Mouse (Mus musculus) T-helper 1 cell (primary cell): Measurements from ENCODE around the gene Cldn34b2.

Source experiments
- in situ Hi-C: fragments of 300-600 bp; cut with MboI, MseI; formaldehyde crosslinking; loops from one replicate; pipeline ENCODE4 v1.15.1; 2025; ENCODE audit warnings: high pct_unique_total_duplicates

Cldn34b2 gene

DNA sequence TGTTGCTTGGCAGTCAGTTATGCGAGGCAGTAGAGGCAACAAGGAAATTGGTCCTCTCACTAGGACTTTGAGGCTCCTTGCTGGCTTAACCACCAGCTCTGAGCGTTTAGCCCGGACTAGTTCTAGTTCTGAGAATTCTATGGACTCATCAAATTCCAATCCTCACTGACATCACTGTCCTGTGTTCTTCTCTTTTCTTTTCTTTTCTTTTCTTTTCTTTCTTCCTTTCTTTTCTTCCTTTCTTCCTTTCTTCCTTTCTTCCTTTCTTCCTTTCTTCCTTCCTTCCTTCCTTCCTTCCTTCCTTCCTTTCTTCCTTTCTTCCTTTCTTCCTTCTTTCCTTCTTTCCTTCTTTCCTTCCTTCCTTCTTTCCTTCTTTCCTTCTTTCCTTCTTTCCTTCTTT lies at the start of gene Cldn34b2:
Cldn34b2 (minus strand) TSS at position 101 of the 400 bp plus-strand sequence.
- in situ Hi-C loops = loop anchor here (5.0 to 10.0 kb wide), 2 partner anchors 241 to 1734 kb away; no protein-coding TSS in a partner anchor

- in situ Hi-C loops = no loop called here
These were observed 49.4 kb upstream of the Cldn34b2 start for GRCm38 (mm10) chrX:155177640-155178039.

DNA sequence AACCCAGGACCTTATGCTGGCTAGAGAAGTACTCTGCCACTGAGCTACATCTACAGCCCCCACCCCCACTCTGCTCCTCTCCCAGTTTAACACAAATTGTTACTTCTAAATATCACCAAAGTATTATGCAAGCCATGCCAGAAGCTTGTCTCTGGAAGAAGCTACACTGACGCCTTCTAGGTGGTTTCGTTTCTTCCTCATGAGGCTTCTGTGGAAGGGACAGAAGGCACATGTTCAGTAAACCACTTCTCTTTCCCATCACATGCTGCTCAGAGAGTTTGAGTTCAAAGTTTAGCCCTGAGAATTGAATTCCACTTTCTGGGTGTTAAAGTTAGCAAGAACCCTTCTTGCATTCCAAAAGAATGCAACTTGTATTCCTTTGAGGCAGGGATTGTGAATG lies 49.0 kb upstream of the Cldn34b2 start:
- in situ Hi-C loops = no loop called here

- in situ Hi-C loops = no loop called here
These were observed 47.4 kb upstream of the Cldn34b2 start for GRCm38 (mm10) chrX:155175568-155175967.

DNA sequence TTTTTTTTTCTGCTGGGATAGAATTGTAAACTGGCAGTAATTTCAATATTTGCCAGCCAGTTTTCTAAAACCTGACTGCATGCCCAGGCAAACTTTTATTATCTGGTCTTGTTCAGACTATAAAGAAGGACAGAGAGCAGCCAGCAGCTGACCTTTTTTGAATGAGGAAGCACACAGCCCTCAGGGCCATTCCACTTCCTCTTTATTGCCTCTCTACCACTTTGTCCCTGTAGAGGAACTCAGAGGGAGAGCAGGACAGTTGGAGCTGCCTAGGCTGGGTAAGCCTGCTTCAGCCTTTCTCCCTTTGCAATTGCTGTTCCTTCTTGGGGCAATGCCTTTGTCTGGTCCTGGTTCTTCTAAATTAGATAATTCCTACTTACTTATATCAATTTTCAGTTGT lies 44.1 kb upstream of the Cldn34b2 start:
- in situ Hi-C loops = no loop called here

DNA sequence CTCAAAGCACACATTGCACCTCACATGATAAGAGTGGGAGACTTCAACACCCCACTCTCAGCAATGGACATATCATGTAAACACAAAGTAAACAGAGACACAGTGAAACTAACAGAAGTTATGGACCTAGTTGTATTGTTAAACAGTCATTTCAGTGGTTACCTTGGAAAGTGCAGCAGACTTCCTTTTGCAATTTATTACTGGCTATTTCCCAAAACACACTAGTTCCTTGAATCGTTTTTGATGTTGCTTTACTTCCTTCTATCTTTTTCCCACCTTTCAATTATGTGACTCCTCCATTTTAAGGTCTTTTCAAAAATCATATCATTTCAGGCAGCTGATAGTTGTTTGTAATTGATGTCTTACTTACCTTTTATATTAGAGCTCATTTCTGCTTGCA lies 43.5 kb upstream of the Cldn34b2 start:
- in situ Hi-C loops = no loop called here

- in situ Hi-C loops = no loop called here
These were observed 41.7 kb upstream of the Cldn34b2 start for GRCm38 (mm10) chrX:155169886-155170285.

- in situ Hi-C loops = no loop called here
These were observed 39.5 kb upstream of the Cldn34b2 start for GRCm38 (mm10) chrX:155167667-155168066.

DNA sequence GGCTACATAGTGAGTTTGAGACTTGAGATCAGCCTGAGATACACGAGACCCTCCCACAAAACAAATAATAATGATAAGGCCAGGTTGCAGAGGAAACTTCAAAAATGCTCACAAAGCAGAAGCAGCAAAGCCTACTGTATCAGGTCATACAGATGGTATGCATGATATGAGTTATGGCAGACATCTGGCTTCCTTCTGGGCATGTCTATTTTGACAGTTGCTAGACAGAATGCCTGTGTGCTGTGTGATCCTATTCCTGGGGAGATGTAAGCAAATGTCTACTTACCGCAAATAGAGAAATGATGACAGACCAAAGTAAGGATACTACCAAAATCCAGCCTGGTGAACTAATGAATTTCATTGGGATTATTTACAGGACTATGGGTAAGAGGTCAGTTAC lies 38.1 kb upstream of the Cldn34b2 start:
- in situ Hi-C loops = no loop called here

DNA sequence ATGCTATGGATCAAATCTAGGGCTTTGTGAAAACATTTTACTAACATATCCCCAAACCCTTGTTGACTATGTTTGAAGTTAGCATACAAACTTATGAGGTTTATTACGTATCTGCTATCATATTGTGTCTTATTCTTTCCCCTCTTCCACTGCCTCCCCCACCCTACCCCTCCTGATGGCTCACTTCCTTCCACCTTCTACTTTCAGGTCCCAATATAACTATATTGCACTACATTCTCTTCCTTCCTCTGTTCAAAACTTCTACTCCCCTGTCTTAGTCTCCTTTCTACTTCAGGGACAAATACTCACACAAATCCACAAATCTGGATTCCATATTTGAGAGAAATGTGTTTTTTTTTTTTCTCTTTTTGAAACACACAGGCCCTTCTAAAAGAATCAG lies 35.3 kb upstream of the Cldn34b2 start:
- in situ Hi-C loops = no loop called here

DNA sequence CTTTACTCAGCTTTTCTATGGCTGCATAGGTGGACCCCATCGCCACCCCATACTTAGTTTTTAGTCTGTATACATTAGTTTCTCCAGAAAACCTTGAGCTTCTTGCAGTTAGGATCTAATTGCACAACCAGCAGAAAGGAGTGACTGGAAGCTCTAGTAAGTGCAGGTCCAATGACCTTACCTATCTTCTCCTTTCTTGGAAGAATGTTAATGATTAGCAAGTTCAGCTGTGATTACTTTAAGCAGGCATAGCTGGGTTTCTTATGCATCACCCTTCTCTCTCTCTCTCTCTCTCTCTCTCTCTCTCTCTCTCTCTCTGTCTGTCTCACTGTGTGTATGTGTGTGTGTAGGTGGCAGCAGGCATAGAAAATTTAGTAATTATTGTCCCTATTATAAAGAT lies 23.7 kb upstream of the Cldn34b2 start:
- in situ Hi-C loops = no loop called here

- in situ Hi-C loops = no loop called here
These were observed 16.5 kb upstream of the Cldn34b2 start for GRCm38 (mm10) chrX:155144718-155145117.

- in situ Hi-C loops = no loop called here
These were observed 30.2 kb downstream of the Cldn34b2 start for GRCm38 (mm10) chrX:155098024-155098423.

- in situ Hi-C loops = loop anchor here (5.0 kb wide), 1 partner anchor 61 kb away; no protein-coding TSS in a partner anchor
These were observed 34.6 kb downstream of the Cldn34b2 start, which contains the start of gene Magea2 for GRCm38 (mm10) chrX:155093566-155093965. TSS of gene Magea2 (minus strand) at chrX:155093666.

- in situ Hi-C loops = loop anchor here (5.0 kb wide), 1 partner anchor 57 kb away; no protein-coding TSS in a partner anchor
These were observed 38.5 kb downstream of the Cldn34b2 start, which contains the start of gene Magea1 for GRCm38 (mm10) chrX:155089693-155090092. TSS of gene Magea1 (minus strand) at chrX:155089793.
